9 mouse cellular contexts compared by ENCODE assay signal in the genomic region with DNA sequence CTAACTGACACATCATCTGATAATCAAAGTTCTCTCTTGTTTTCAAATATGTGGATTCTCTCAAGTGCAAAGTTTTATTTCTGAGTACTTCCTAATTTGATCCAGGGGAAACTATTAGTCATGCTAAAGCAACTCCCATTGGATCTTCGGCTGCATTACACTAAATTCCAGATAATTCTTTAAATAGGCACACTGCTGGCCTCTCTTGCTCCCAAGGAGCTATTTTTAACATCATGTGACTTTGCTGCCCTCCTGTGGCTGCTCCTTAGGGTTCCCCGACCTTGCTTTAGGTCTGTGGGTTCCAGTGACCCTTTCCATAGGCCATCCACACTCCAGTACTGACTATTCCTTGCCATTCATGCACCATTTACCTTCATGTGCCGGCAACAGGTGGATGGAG.
DNase-seq lines count a peak whose midpoint lies in the region; ATAC-seq and TF ChIP-seq lines count a peak whose summit lies in the region.
"Had no signal": no experiment of that assay in that cellular context is flagged by ENCODE, and none has a peak within 500 bp of the region (broad histone marks: within the 10 kb centered on the region; RNA-seq: fewer than 3 reads in every experiment).

No protein-coding gene starts in this region.

- H3K27ac ChIP-seq in midbrain, embryonic 10.5 days (replicated peaks) = no peak overlapping the region
- no peak overlapping the region for H3K27ac ChIP-seq in midbrain, embryonic 15.5 days
- H3K27ac ChIP-seq in heart, embryonic 12.5 days (ENCODE audit: poor library complexity, severe bottlenecking) = no peak overlapping the region
- no peak overlapping the region for H3K27ac ChIP-seq in liver, adult 2 months (replicated peaks; ENCODE audit: insufficient read depth, low read depth, low read length)
- H3K27ac ChIP-seq: liver, embryonic 13.5 days had no signal

- no peaks in the 10 kb centered on the region for H3K36me3 ChIP-seq in midbrain, embryonic 10.5 days
- H3K36me3 ChIP-seq in midbrain, embryonic 15.5 days (replicated peaks) = no peaks in the 10 kb centered on the region
- no peaks in the 10 kb centered on the region for H3K36me3 ChIP-seq in heart, embryonic 12.5 days
- no peaks in the 10 kb centered on the region for H3K36me3 ChIP-seq in liver, adult 2 months (ENCODE audit: control insufficient read depth, insufficient read depth, low read length)
- H3K36me3 ChIP-seq: liver, embryonic 13.5 days had no signal

- H3K9ac ChIP-seq in midbrain, embryonic 15.5 days = no peak overlapping the region
- H3K9ac ChIP-seq in heart, embryonic 12.5 days = no peak overlapping the region
- H3K9ac ChIP-seq in liver, adult 2 months (ENCODE audit: low read depth, low read length) = no peak overlapping the region
- H3K9ac ChIP-seq: liver, embryonic 13.5 days had no signal

- H3K9me3 ChIP-seq in midbrain, embryonic 10.5 days (replicated peaks) = no peaks in the 10 kb centered on the region
- H3K9me3 ChIP-seq in midbrain, embryonic 15.5 days = no peaks in the 10 kb centered on the region
- H3K9me3 ChIP-seq in heart, embryonic 12.5 days (replicated peaks) = no peaks in the 10 kb centered on the region
- H3K9me3 ChIP-seq: liver, embryonic 13.5 days had no signal

- no peak for ATAC-seq in midbrain, embryonic 15.5 days (replicated peaks)
- peak; percentile 55; the same call in 1 of the 2 replicates for ATAC-seq in heart, embryonic 12.5 days (ENCODE audit: insufficient number of reproducible peaks, low FRiP score)
- no peak for ATAC-seq in inflammation-experienced regulatory T-cells, adult 6 months

- no peak for TF ChIP-seq POLR2A in liver, adult 2 months (IDR thresholded peaks at IDR 0.05; ENCODE audit: extremely low read depth, insufficient read depth, low read length)

- no peak overlapping the region for H3K4me2 ChIP-seq in midbrain, embryonic 15.5 days
- no peak overlapping the region for H3K4me2 ChIP-seq in heart, embryonic 12.5 days
- H3K4me2 ChIP-seq: liver, embryonic 13.5 days had no signal

- 34% methylated on average over 3 of the region's 3 CpGs for WGBS in midbrain, embryonic 10.5 days
- WGBS in midbrain, embryonic 15.5 days = 37% methylated on average over 3 of the region's 3 CpGs
- WGBS in heart, embryonic 12.5 days = 21% methylated on average over 3 of the region's 3 CpGs
- 31% methylated on average over 3 of the region's 3 CpGs for WGBS in liver, adult 2 months

- H3K4me1 ChIP-seq in midbrain, embryonic 10.5 days = no peaks in the 10 kb centered on the region
- H3K4me1 ChIP-seq in midbrain, embryonic 15.5 days = no peaks in the 10 kb centered on the region
- peaks cover 6% of the 10 kb centered on the region; the same call in 1 of the 2 replicates for H3K4me1 ChIP-seq in heart, embryonic 12.5 days (replicated peaks)
- H3K4me1 ChIP-seq in liver, adult 2 months (ENCODE audit: control insufficient read depth, insufficient read depth, low read length) = peaks cover 2% of the 10 kb centered on the region; the same call in 1 of the 2 replicates
- H3K4me1 ChIP-seq: liver, embryonic 13.5 days had no signal

- no peak overlapping the region for H3K4me3 ChIP-seq in midbrain, embryonic 10.5 days
- H3K4me3 ChIP-seq in midbrain, embryonic 15.5 days = no peak overlapping the region
- H3K4me3 ChIP-seq in heart, embryonic 12.5 days = no peak overlapping the region
- no peak overlapping the region for H3K4me3 ChIP-seq in liver, adult 2 months (ENCODE audit: insufficient read depth, low read depth, low read length)
- H3K4me3 ChIP-seq: liver, embryonic 13.5 days had no signal

- H3K79me2 ChIP-seq in liver, adult 2 months (ENCODE audit: control insufficient read depth, insufficient read depth, low read length) = no peaks in the 10 kb centered on the region

- TF ChIP-seq CTCF in liver, adult 2 months (IDR thresholded peaks at IDR 0.05; ENCODE audit: low read depth, low read length) = peak; percentile 64

- H3K27me3 ChIP-seq in midbrain, embryonic 10.5 days (ENCODE audit: low read depth, poor library complexity, severe bottlenecking) = no peaks in the 10 kb centered on the region
- H3K27me3 ChIP-seq in midbrain, embryonic 15.5 days (replicated peaks) = no peaks in the 10 kb centered on the region
- no peaks in the 10 kb centered on the region for H3K27me3 ChIP-seq in heart, embryonic 12.5 days (replicated peaks)
- no peaks in the 10 kb centered on the region for H3K27me3 ChIP-seq in liver, adult 2 months (ENCODE audit: control insufficient read depth, insufficient read depth, low read length)
- H3K27me3 ChIP-seq: liver, embryonic 13.5 days had no signal

- peak; percentile 58 for DNase-seq in midbrain, embryonic 10.5 days (ENCODE audit: low spot score)
- peak; percentile 54 to 79 for DNase-seq in adrenal gland, postnatal 36 days
- peak; percentile 30 for DNase-seq in liver, adult 2 months (ENCODE audit: extremely low read depth, low read depth, low spot score)
- peak; percentile 26 for DNase-seq in skeletal muscle tissue, adult 2 months (ENCODE audit: low read depth, low spot score)
- no peak for DNase-seq in right cerebral cortex, postnatal 14 days
- DNase-seq: liver, embryonic 13.5 days had no signal
